Mouse (Mus musculus) left cerebral cortex, postnatal 14 days (tissue): ENCODE measurements around the gene Atp5mpl. TPM values are rescaled to one million over a fixed set of nuclear protein-coding genes. Genes with fewer than 3 reads are reported as not detected.

Experiments
- DNase-seq, 2 experiments: peaks; one replicate each; pipeline ENCODE4 v3.0.0; 2021 to 2022; ENCODE audit warnings: low spot score in 2 of 2, mixed read lengths in 1 of 2
- intact Hi-C: fragments of 180-260 bp; cut with DNase I; formaldehyde crosslinking; loops from one replicate; pipeline ENCODE4 v1.15.1; 2025
- long read RNA-seq, 2 experiments: library from polyadenylated mRNA; stranded (forward); transcript quantifications; one replicate each; pipeline ENCODE4 v2.0.0; 2021
- total RNA-seq, 2 experiments: library from RNA; stranded (reverse); gene quantifications; 2 replicates each; pipeline ENCODE4 v1.2.3; 2021

Atp5mpl gene
- total RNA-seq: 100 to 1,000 TPM; 411 to 446 TPM
- long read RNA-seq, experiment 1, transcript Atp5mpl-201 (4 exons, 366 nt): major isoform, 142 of 146 reads
- long read RNA-seq, experiment 1, partial matches to known transcripts: 1 of 146 reads
- long read RNA-seq, experiment 1, other reads (novel, unspliced or antisense): 2 of 146 reads
- long read RNA-seq, experiment 2, transcript Atp5mpl-201 (4 exons, 366 nt): major isoform, 91 of 95 reads
- long read RNA-seq, experiment 2, partial matches to known transcripts: 2 of 95 reads
- long read RNA-seq, experiment 2, other reads (novel, unspliced or antisense): 2 of 95 reads

DNA sequence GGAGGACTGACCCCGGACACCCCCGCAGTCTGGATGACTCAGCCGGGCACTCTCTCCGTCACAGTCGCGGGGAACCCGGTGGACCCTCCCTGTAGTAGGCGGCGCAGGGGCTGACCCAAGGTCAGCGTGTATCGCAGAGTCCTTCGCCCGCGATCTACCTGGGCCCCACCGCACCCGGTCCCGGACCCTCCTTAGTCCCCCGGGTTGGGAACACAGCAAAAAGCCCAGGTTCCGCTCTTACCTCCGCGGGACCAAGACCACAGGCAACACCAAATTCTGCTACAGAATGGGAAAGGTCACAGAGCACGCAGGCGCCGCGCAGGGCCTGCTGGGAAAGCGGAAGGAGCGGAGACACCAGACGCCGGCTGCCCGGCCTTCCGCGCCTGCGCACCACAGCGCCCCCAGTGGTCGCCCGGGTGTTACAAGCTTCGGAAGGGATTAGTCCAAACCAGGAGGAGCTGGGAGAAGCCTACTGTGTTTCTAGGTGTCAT, at the start of gene Atp5mpl:
Atp5mpl (minus strand) TSS at position 295 of the 491 bp plus-strand sequence.
- intact Hi-C loops: no loop called here
- peak; percentile 95 to 99 for DNase-seq

GRCm38 (mm10) chr12:112016346-112016745, 49.6 kb upstream of the Atp5mpl start:
- intact Hi-C loops: no loop called here
- no peak for DNase-seq

DNA sequence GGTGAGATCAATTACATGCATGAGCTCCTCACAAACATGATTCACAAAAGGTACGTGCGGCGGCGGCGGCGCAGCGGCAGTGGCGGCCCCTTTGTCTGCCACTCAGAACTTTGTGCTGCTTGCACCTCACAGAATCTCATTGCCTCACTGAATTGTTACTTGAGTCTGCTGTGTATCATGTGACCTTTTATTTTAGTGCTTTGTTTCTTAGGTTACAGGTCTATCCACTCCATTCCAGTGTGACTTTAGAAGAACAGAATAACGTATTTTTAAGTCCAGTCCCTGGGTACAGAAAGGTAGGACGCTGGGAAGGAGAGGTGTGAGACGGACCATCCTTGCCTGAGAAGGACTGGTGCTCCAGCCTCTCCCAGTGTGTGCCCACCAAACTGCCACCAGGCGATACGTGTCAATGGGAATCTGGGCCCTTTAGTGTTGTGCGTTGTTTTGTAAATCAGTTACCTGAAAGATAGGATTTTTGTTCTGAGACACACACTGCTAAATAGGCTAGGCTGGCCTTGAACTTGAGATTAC, 46.6 kb upstream of the Atp5mpl start:
- DNase-seq: no peak
- intact Hi-C loops: no loop called here

DNA sequence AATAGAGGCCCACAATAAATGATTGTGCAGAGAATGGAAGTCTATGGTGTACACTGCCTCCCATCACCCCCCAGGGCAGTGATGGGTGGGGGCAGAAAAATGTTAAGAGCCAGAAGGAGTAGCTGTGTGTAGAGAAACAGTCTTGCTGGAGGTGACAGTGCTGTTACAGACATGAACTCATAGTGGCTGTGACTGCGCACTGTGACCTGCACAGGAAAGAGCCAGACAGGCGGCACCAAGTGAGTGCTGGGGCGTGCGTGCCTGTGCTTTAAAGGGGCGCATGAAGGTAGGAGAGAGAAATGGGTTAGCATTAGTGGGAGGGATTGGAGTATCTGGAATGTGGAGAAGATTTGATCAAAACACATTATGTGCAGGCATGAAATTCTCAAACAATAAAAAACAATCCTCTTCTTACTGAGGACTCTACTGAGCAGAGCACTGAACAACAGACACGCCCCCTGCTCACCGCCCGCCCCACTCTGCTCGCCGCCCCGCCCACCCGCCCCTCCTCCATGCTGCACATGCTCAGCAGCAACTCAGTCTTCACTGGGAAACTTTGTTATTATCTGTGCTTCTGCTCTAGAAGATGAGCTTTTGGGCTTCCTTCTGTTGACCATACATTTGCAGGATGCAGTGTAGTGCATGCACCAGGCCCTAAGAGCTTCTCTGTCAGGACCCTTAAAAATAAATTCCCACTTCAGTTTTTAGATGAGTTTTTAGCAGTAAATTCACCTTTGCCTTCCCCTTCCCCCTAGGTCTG, 45.9 kb upstream of the Atp5mpl start:
- no peak for DNase-seq
- intact Hi-C loops: no loop called here

- peak; percentile 82 to 85 for DNase-seq
- intact Hi-C loops: loop anchor here (5.0 kb wide), 1 partner anchor 124 kb away; no protein-coding TSS in a partner anchor
Measured at GRCm38 (mm10) chr12:112001223-112001622, 34.4 kb upstream of the Atp5mpl start.

- no peak for DNase-seq
- intact Hi-C loops: loop anchor here (5.0 kb wide), 1 partner anchor 122 kb away; no protein-coding TSS in a partner anchor
Measured at GRCm38 (mm10) chr12:111999735-112000134, 33.0 kb upstream of the Atp5mpl start.

GRCm38 (mm10) chr12:111995161-111995560, 28.4 kb upstream of the Atp5mpl start:
- no peak for DNase-seq

DNA sequence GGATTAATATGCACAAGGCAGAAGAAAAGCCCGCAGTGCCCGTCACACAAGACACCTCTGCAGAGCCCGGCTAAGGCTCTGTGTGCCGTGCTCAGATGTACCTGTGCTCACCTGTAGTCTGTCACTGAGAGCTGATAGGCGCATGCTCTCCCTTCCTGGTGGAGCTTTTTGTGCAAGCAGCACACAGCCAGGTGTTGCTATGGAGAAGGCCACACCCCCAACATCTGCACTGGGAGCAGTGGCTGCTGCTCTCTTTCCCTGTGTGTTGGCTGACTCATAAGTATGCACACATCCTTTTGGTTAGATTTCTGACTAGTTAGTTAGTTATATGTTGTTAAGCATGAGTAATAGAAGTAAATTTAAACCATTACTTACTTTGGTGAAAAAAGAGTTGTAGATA, 25.8 kb upstream of the Atp5mpl start:
- no peak for DNase-seq
- intact Hi-C loops: no loop called here

More at GRCm38 (mm10) chr12:111995161-111995560, 28.4 kb upstream of the Atp5mpl start:
- intact Hi-C loops: no loop called here

DNA sequence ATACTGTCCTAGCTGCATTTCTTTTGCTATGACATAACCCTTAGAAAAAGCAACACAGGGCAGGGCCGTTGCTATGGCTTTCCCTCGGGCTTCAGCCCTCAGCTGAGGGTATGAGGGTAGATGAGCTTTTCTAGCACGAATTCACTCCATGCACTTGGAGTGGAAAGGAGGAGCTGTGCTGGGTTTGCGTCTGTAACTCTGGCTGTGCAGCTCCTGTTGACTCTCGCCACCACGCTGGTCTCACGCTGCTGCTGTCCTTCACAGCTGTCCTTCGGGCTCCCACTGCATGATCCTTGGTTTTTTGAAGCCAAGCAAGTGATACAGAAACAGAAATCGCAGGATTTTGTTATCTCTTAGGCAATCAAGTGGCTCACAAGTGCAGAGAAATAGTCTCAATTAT, 20.0 kb upstream of the Atp5mpl start:
- DNase-seq: no peak
- intact Hi-C loops: no loop called here

DNA sequence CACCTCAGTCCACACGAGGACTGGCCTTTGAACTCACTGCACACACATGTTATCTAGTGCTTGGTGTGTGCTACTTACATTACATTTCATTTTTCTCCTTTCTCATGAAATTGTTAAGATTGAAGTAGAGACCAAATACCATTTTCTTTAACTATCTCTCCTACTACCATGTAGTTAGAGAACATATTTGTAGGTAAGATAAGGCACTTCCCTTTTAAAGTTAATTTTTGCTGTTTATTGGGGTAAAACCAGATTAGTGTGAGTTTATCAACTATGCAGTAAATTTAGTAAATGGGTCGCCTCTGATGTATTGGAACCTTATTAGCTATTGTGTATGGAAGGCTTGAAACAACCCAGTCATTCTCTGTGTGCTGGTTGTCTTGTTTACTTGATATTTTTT, 16.4 kb upstream of the Atp5mpl start:
- DNase-seq: no peak
- intact Hi-C loops: no loop called here

GRCm38 (mm10) chr12:111981831-111982230, 15.1 kb upstream of the Atp5mpl start:
- intact Hi-C loops: no loop called here
- no peak for DNase-seq

- intact Hi-C loops: no loop called here
- DNase-seq: no peak
Measured at GRCm38 (mm10) chr12:111980887-111981367, 14.2 kb upstream of the Atp5mpl start, which contains the start of gene Rd3l. Rd3l (minus strand) TSS chr12:111981317.

- no peak for DNase-seq
- intact Hi-C loops: no loop called here
Measured at GRCm38 (mm10) chr12:111978274-111978673, 11.5 kb upstream of the Atp5mpl start.

DNA sequence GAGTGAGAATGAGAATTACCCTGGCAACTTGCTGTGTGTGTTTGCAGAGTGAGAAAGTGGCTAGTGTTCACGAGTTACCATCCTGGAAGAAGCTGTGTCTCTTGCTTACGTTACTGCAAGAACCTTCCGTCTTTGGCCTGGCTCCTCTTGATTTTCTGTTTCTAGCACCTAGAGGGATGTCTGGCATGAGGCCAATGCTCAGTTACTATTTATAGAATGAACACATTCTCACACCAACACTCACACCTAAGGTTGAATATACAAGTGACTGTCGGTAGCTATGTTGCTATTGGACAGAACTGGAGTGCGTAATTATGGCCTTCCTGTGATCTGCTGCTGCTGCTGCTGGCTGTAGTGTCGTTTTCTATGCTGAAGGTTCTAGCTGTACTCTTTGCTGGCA, 10.4 kb upstream of the Atp5mpl start:
- peak; percentile 40 to 92 for DNase-seq
- intact Hi-C loops: no loop called here

DNA sequence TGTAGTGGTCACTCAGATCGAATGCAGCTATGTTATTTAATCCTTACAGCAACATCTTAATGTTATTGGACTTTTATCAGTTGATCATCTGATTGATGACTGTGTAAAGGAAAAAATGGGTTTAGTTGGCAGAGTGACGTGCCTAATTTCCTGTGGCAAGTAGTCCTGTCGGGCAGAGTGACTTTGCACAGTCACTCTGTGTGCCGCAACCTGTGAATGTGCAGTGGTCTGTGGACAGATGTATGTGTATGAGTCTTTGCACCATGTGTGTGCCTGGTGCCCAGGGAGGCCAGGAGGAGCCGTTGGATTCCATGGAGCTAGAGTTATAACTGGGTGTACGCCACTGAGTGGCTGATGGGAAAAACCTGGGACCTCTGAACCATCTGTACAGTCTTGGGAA, 7.8 kb upstream of the Atp5mpl start:
- intact Hi-C loops: no loop called here
- no peak for DNase-seq

DNA sequence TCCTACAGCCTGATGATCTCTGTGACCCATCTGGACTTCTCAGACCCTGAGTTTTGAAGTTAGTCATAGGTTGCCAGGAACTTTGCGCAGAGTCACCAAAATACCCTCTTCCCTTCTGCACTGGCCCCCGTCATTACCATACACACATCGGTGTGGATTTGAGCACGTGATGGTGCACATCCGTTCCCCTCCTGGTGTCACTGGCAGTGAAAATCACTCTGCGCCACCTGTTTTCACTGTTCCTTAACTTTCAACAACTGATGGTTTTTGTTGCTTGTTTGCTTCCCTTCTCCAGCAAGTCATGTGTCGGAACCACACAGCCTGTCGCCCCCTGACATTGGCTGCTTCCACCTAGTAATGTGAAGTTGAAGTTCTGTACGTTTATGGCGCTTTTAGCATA, 5.7 kb upstream of the Atp5mpl start:
- DNase-seq: no peak
- intact Hi-C loops: no loop called here

DNA sequence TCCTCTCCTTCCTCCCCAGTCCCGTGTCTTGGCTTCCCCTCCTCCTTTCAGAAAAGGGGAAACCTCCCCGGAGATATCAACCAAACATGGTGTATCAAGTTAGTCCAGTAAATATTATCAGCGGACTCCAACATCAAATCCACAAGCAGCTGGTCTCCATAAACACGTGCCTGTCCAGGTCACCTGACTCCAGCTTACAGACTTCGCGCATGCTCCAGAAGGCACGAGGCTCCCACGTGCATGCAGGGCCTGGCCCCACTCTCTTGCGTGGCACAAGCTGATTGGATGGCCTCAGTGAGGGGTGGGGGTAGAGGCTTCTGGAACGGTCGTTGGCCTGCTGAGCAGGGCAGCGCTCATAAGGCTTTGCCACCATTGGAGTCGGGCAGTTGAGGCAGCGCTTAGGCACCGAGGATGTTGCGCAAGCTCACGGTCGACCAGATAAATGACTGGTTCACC, 4.5 kb upstream of the Atp5mpl start, which contains the start of gene Tdrd9:
Tdrd9 (plus strand) TSS at position 329 of the 456 bp plus-strand sequence.
- intact Hi-C loops: no loop called here
- DNase-seq: no peak

- DNase-seq: no peak
Measured at GRCm38 (mm10) chr12:111970085-111970484, 3.3 kb upstream of the Atp5mpl start.

GRCm38 (mm10) chr12:111963339-111963738, 3.4 kb downstream of the Atp5mpl start:
- intact Hi-C loops: no loop called here
- no peak for DNase-seq

More at GRCm38 (mm10) chr12:111970085-111970484, 3.3 kb upstream of the Atp5mpl start:
- intact Hi-C loops: no loop called here
